Mouse (Mus musculus) neural tube, embryonic 15.5 days (tissue): Measurements from ENCODE around the gene Mcts2. TPM values are rescaled to one million over a fixed set of nuclear protein-coding genes. Genes with fewer than 3 reads are reported as not detected.

ENCODE experiments used
- ATAC-seq: fragments of 200-750 bp; cut with Nextera tagmentation; 2 replicates; pipeline ENCODE4 v1.8.0; 2017; ENCODE audit warnings: mild to moderate bottlenecking, moderate TSS enrichment, moderate library complexity; ENCODE audit not compliant: low FRiP score
- H3K27ac ChIP-seq: fragments of 300-500 bp; sonication (generic); replicated peaks from 2 replicates; pipeline ENCODE4 v1.5.1; 2015; ENCODE audit warnings: mild to moderate bottlenecking, inconsistent platforms
- H3K27me3 ChIP-seq: fragments of 300-500 bp; sonication (generic); replicated peaks from 2 replicates; pipeline ENCODE4 v1.6.1; 2015; ENCODE audit warnings: inconsistent platforms
- H3K36me3 ChIP-seq: fragments of 300-500 bp; sonication (generic); 2 replicates; pipeline ENCODE4 v1.6.1; 2015; ENCODE audit warnings: inconsistent platforms
- H3K4me1 ChIP-seq: fragments of 300-500 bp; sonication (generic); 2 replicates; pipeline ENCODE4 v1.6.1; 2015; ENCODE audit warnings: inconsistent platforms
- H3K4me2 ChIP-seq: fragments of 300-500 bp; sonication (generic); 2 replicates; pipeline ENCODE4 v1.6.1; 2015; ENCODE audit warnings: inconsistent platforms, mild to moderate bottlenecking, moderate library complexity
- H3K4me3 ChIP-seq: fragments of 300-500 bp; sonication (generic); replicated peaks from 2 replicates; pipeline ENCODE4 v1.5.1; 2015; ENCODE audit warnings: mild to moderate bottlenecking, inconsistent platforms
- H3K9ac ChIP-seq: fragments of 300-500 bp; sonication (generic); replicated peaks from 2 replicates; pipeline ENCODE4 v1.6.1; 2015; ENCODE audit warnings: mild to moderate bottlenecking, inconsistent platforms
- H3K9me3 ChIP-seq: fragments of 300-500 bp; sonication (generic); replicated peaks from 2 replicates; pipeline ENCODE4 v1.6.1; 2016; ENCODE audit warnings: inconsistent platforms
- WGBS: fragments of 180-500 bp; shearing (Covaris S2); methylation state at CpG from one replicate; pipeline ENCODE4 v1.1.7; 2015; ENCODE audit warnings: mixed read lengths; 5-methylcytosine and 5-hydroxymethylcytosine counted together
- polyA plus RNA-seq: library from polyadenylated mRNA; unstranded; fragments of >200 nt; fragmentation: Nextera tagmentation; extraction: Ambion mirVana; gene quantifications from 2 replicates; pipeline ENCODE4 v1.2.1, GENCODE M21; 2015

The Mcts2 gene
- polyA plus RNA-seq, 1 experiment from 2014 or later, result 41.5 TPM

GRCm38 (mm10) chr2:152693233-152693632 lies 6.4 kb downstream of the Mcts2 start:
- no peaks in the 10 kb centered on the region for H3K27me3 ChIP-seq
- peak; percentile 21 for ATAC-seq
- H3K4me3 ChIP-seq, result peak overlapping the region; percentile 22
- WGBS, result 18% methylated on average over 9 of the region's 9 CpGs
- no peaks in the 10 kb centered on the region for H3K9me3 ChIP-seq
- peaks cover 49% of the 10 kb centered on the region for H3K36me3 ChIP-seq
- H3K27ac ChIP-seq, result peak overlapping the region; percentile 69
- peak overlapping the region; percentile 30; the same call in 1 of the 2 replicates for H3K9ac ChIP-seq
- H3K4me2 ChIP-seq, result peak overlapping the region; percentile 55
- peaks cover 19% of the 10 kb centered on the region for H3K4me1 ChIP-seq

DNA sequence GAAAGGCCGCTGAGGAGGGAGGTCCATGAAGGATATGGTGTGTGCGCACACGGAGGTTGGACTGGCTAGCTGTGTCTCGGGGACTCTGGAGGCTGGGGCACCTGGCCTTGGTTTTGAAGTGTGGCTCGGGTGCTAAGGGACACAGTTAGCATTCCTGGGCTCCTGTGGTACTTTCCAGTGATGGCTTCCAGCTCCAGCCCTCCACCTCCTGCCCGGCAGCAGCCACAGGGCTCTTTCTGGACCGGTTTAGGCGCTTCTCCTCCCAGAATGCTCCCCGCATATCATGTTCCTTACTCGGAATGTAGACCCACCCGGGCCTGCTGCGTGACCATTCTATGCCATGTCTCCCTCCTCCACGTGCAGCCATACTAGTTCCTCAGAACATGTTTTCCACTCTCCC lies 6.9 kb downstream of the Mcts2 start:
- ATAC-seq, result no peak
- WGBS, result 89% methylated on average over 13 of the region's 13 CpGs
- no peaks in the 10 kb centered on the region for H3K27me3 ChIP-seq
- peak overlapping the region; percentile 69 for H3K27ac ChIP-seq
- H3K4me1 ChIP-seq, result peaks cover 15% of the 10 kb centered on the region
- H3K9ac ChIP-seq, result peak overlapping the region; percentile 30; the same call in 1 of the 2 replicates
- H3K9me3 ChIP-seq, result no peaks in the 10 kb centered on the region
- peak overlapping the region; percentile 22 for H3K4me3 ChIP-seq
- peaks cover 49% of the 10 kb centered on the region for H3K36me3 ChIP-seq
- peak overlapping the region; percentile 55 for H3K4me2 ChIP-seq

- Histone ChIP-seq H3K27ac (no peak overlapping the region), H3K9me3 (no peaks in the 10 kb centered on the region), H3K4me3 (no peak overlapping the region), H3K27me3 (no peaks in the 10 kb centered on the region), H3K4me2 (no peak overlapping the region), H3K9ac (no peak overlapping the region), H3K36me3 (peaks cover 48% of the 10 kb centered on the region), H3K4me1 (peaks cover 15% of the 10 kb centered on the region)
- ATAC-seq, result no peak
- WGBS, result 87% methylated on average over 7 of the region's 7 CpGs
Observed at GRCm38 (mm10) chr2:152694708-152695107, 7.9 kb downstream of the Mcts2 start.

- 77% methylated on average over 10 of the region's 10 CpGs for WGBS
- H3K4me1 ChIP-seq, result peaks cover 15% of the 10 kb centered on the region
- H3K4me3 ChIP-seq, result no peak overlapping the region
- no peak for ATAC-seq
- H3K9me3 ChIP-seq, result no peaks in the 10 kb centered on the region
- H3K9ac ChIP-seq, result peak overlapping the region; percentile 48; the same call in 1 of the 2 replicates
- no peak overlapping the region for H3K4me2 ChIP-seq
- peak overlapping the region; percentile 75; the same call in 1 of the 2 replicates for H3K27ac ChIP-seq
- peaks cover 50% of the 10 kb centered on the region for H3K36me3 ChIP-seq
- H3K27me3 ChIP-seq, result no peaks in the 10 kb centered on the region
Observed at GRCm38 (mm10) chr2:152696016-152696415, 9.2 kb downstream of the Mcts2 start.

DNA sequence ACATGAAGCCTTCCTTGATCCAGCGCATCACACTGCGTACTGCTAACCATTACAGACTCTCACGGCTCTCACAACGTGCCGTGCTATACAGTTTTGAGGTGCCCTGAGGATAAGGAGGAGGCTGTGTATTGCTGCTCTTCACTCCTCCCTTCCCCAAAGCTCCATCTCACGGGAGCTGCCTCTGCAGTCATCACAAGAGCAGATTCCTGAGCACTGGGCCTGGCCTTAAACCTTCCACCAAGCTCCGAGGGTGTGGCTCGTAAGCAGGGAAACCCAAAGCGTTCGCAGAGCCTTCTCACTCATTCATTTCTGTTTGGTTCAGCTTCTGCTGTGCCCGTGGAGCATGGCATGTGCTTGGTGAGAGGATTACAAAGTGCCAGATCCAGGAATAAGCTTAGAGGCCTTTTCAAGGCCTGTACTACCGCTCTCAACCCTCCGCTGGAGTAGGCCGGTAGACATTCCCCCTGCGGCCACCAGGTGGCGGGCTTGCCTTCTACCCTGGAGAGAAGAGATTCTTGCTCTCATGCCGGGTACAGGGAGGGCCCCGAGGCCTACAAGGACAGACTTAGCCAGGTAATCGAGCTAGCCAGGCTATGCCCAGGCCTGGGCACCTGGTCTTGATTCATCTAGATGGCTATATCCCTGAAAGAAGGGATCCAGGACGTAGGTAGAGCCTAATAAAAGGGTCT lies 9.8 kb downstream of the Mcts2 start:
- peak; percentile 61 for ATAC-seq
- 44% methylated on average over 20 of the region's 20 CpGs for whole genome bisulfite sequencing
- Histone ChIP-seq H3K4me1 (peaks cover 15% of the 10 kb centered on the region), H3K27ac (peak overlapping the region; percentile 75), H3K9me3 (no peaks in the 10 kb centered on the region), H3K9ac (peak overlapping the region; percentile 48), H3K36me3 (peaks cover 56% of the 10 kb centered on the region), H3K4me2 (peak overlapping the region; percentile 5; the same call in 1 of the 2 replicates), H3K27me3 (no peaks in the 10 kb centered on the region), H3K4me3 (no peak overlapping the region)

DNA sequence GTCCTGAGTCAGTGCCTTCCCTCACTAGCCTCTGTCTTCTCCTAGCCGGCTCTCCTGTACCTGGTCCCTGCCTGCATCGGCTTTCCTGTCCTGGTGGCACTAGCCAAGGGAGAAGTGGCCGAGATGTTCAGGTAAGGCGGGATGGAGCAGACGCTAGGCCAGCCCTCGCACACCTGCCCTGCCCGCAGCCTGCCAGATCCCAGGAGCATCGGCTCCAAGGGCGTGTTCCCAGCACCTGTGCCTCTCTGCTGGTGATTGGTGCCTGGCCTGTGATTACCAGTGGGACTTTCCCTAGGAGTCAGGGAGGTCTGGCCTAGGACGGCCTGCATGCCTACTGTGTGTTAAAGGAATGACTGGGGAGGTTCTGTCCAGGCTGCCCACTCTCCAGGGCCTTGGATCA lies 13.3 kb downstream of the Mcts2 start:
- no peaks in the 10 kb centered on the region for H3K9me3 ChIP-seq
- H3K27me3 ChIP-seq, result no peaks in the 10 kb centered on the region
- WGBS, result 93% methylated on average over 10 of the region's 10 CpGs
- no peak for ATAC-seq
- no peak overlapping the region for H3K4me2 ChIP-seq
- peaks cover 8% of the 10 kb centered on the region for H3K4me1 ChIP-seq
- H3K36me3 ChIP-seq, result peaks cover 90% of the 10 kb centered on the region
- H3K4me3 ChIP-seq, result no peak overlapping the region
- H3K9ac ChIP-seq, result no peak overlapping the region
- H3K27ac ChIP-seq, result no peak overlapping the region

- H3K4me1 ChIP-seq, result peaks cover 8% of the 10 kb centered on the region
- 95% methylated on average over 8 of the region's 8 CpGs for WGBS
Observed at GRCm38 (mm10) chr2:152700725-152701124, 13.9 kb downstream of the Mcts2 start.

GRCm38 (mm10) chr2:152703596-152704255 lies 16.9 kb downstream of the Mcts2 start:
- Histone ChIP-seq H3K4me2 (no peak overlapping the region), H3K27me3 (no peaks in the 10 kb centered on the region), H3K36me3 (peaks cover 69% of the 10 kb centered on the region), H3K4me1 (peaks cover 25% of the 10 kb centered on the region), H3K9ac (no peak overlapping the region), H3K4me3 (no peak overlapping the region), H3K9me3 (no peaks in the 10 kb centered on the region), H3K27ac (no peak overlapping the region)
- no peak for ATAC-seq
- WGBS, result 91% methylated on average over 21 of the region's 21 CpGs

More at GRCm38 (mm10) chr2:152700725-152701124, 13.9 kb downstream of the Mcts2 start:
- no peak overlapping the region for H3K9ac ChIP-seq
- ATAC-seq, result no peak
- no peak overlapping the region for H3K27ac ChIP-seq
- no peak overlapping the region for H3K4me2 ChIP-seq
- peaks cover 90% of the 10 kb centered on the region for H3K36me3 ChIP-seq
- no peak overlapping the region for H3K4me3 ChIP-seq
- no peaks in the 10 kb centered on the region for H3K9me3 ChIP-seq
- no peaks in the 10 kb centered on the region for H3K27me3 ChIP-seq

- WGBS, result 88% methylated on average over 5 of the region's 5 CpGs
- H3K9ac ChIP-seq, result no peak overlapping the region
- no peaks in the 10 kb centered on the region for H3K27me3 ChIP-seq
- H3K36me3 ChIP-seq, result peaks cover 65% of the 10 kb centered on the region
- no peak overlapping the region for H3K4me3 ChIP-seq
- ATAC-seq, result no peak
- peaks cover 25% of the 10 kb centered on the region for H3K4me1 ChIP-seq
- no peaks in the 10 kb centered on the region for H3K9me3 ChIP-seq
- no peak overlapping the region for H3K27ac ChIP-seq
- H3K4me2 ChIP-seq, result no peak overlapping the region
Observed at GRCm38 (mm10) chr2:152704256-152704605, 17.4 kb downstream of the Mcts2 start.

GRCm38 (mm10) chr2:152704811-152705370 lies 18.1 kb downstream of the Mcts2 start:
- Histone ChIP-seq H3K4me2 (no peak overlapping the region), H3K9me3 (no peaks in the 10 kb centered on the region), H3K4me1 (peaks cover 25% of the 10 kb centered on the region), H3K27ac (no peak overlapping the region; the same call in 1 of the 2 replicates), H3K4me3 (no peak overlapping the region), H3K9ac (no peak overlapping the region), H3K36me3 (peaks cover 58% of the 10 kb centered on the region), H3K27me3 (no peaks in the 10 kb centered on the region)
- 90% methylated on average over 14 of the region's 14 CpGs for WGBS
- no peak for ATAC-seq

DNA sequence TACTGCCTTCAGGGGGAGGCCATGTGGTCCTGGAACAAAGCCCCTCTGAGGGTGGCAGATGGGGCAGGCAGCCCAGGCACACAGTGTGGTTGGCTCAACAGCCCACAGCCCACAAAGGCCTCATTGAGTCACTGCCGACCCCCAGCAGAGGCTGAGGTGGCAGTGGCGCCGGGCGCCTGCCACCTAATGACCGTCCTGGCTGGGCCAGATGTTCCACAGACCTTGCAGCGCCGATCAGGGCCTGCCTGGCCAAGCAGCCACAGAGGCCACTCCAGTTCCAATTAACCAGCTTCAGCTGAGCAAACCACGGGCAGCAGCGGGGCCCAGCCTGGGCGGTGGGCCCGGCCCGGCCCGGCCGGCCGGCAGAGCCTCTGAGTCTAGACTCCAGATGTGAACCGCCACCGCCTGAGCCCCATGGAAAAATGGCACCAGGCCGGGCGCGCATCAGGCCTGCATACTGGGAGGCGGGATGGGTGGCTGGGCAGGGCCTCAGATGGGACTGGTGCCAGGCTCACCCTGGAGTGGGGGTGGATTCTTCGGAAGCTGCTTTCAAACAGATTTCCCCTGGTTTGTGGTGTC lies 19.2 kb downstream of the Mcts2 start:
- Histone ChIP-seq H3K9ac (no peak overlapping the region), H3K4me3 (no peak overlapping the region), H3K9me3 (no peaks in the 10 kb centered on the region), H3K27ac (peak overlapping the region; percentile 90), H3K27me3 (no peaks in the 10 kb centered on the region), H3K4me1 (peaks cover 25% of the 10 kb centered on the region), H3K4me2 (peak overlapping the region; percentile 2; the same call in 1 of the 2 replicates), H3K36me3 (peaks cover 47% of the 10 kb centered on the region)
- WGBS, result 38% methylated on average over 22 of the region's 22 CpGs
- peak; percentile 52 for ATAC-seq
